Mouse (Mus musculus): Measurements from ENCODE around the gene Ccdc6. TPM values are rescaled to one million over a fixed set of nuclear protein-coding genes. Genes with fewer than 3 reads are reported as not detected.

The Ccdc6 gene
- 65.5 to 89.0 TPM (median 72.5 TPM) in 4 replicates for total RNA-seq (2023)

GRCm38 (mm10) chr10:70096366-70097188, at the start of gene Ccdc6:
Gene Ccdc6 (plus strand): TSS chr10:70097121.

GRCm38 (mm10) chr10:70204505-70205399, 107.8 kb downstream of the Ccdc6 start, which contains the start of gene Mrln:
Gene Mrln (plus strand): TSS chr10:70204664.

Other genes starting within 250 kb of the Ccdc6 start
- not detected in 4 replicates for gene Mrln, start 107.5 kb downstream of the Ccdc6 start, total RNA-seq (2023)
- gene Slc16a9, start 148.0 kb downstream of the Ccdc6 start, total RNA-seq (2023): 0.26 to 0.51 TPM (median 0.50 TPM) in 3 of 4 replicates, not detected in the other